Mouse (Mus musculus): ENCODE measurements at regions not wholly inside any gene's neighbourhood (a gene's known extent, or its start where the extent isn't known, plus 50 kb on each side); places are given as distances from the start of the nearest gene placed in this dataset.

GRCm38 (mm10) chr8:36354926-36355325, 589.3 kb downstream of the Gm19410 start:
- TF ChIP-seq TCF3 (IDR thresholded peaks at IDR 0.05; ENCODE audit: insufficient read length, low read depth), result no peak
- TF ChIP-seq MAX (IDR thresholded peaks at IDR 0.05; ENCODE audit: low read depth), result no peak
- no peak for TF ChIP-seq POLR2A (IDR thresholded peaks at IDR 0.05; ENCODE audit: insufficient read length, low read depth)
- TF ChIP-seq TCF12 (IDR thresholded peaks at IDR 0.05; ENCODE audit: insufficient read depth, poor library complexity, severe bottlenecking), result no peak
- no peak for TF ChIP-seq E2F4 (IDR thresholded peaks at IDR 0.05; ENCODE audit: insufficient read depth)
- TF ChIP-seq CEBPB (IDR thresholded peaks at IDR 0.05; ENCODE audit: insufficient read depth, poor library complexity, severe bottlenecking), result no peak
- no peak for TF ChIP-seq USF1 (IDR thresholded peaks at IDR 0.05; ENCODE audit: low read depth)
- TF ChIP-seq MYOD1 (IDR thresholded peaks at IDR 0.05; ENCODE audit: control insufficient read depth in 1 of 3, insufficient read length in 2 of 3, low read depth in 2 of 3), result no peak
- TF ChIP-seq POLR2AphosphoS2 (IDR thresholded peaks at IDR 0.05; ENCODE audit: insufficient read length, low read depth), result no peak
- TF ChIP-seq SRF (IDR thresholded peaks at IDR 0.05; ENCODE audit: control insufficient read depth, insufficient read length, low read depth), result no peak
- TF ChIP-seq MYOG (IDR thresholded peaks at IDR 0.05; ENCODE audit: control insufficient read depth in 1 of 3, insufficient read depth in 1 of 3, insufficient read length in 2 of 3, low read depth in 2 of 3), result no peak
- TF ChIP-seq REST (IDR thresholded peaks at IDR 0.05; ENCODE audit: insufficient read depth, insufficient read length), result no peak

All from myocyte (in vitro differentiated cells).